Mouse (Mus musculus): ENCODE data around the gene Ky.

Gene Ky

DNA sequence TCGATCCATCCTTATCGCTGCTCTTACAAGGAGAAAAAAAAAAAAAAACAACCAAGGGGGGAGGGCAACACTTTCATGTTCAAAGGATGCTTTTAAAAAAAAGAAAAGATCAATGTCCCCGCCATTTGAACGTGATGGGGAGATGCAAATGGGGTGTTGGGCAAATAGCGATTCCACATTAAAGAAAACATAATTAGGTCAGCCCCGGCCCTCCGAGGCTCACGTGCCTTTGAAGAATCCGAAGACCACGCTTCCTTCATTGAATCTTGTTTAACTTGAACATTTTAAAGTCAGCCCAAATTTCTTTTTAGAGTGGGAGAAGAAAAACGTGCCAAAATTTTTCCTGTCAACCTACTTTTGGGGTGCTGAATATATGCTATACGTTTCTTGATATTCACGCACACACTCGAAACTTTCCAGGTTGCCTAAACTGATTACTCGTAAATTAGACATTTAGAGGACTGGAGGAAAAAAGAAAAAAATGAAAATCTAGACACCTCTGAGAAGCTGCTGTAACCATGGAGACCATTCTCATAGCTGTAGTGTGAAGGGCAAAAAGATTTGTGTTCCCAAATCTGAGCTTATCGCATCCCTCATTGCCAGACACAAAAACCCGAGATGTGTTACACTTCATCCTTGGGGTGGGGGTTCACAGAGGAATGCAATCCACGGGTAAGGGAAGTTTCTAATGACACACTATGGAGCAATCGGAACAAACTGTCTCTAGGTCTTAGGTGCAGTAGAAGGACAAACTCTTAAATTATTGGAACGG lies 40.9 kb downstream of the Ky start:
- ATAC-seq (ENCODE audit: insufficient number of reproducible peaks, low FRiP score, low TSS enrichment) = no peak

DNA sequence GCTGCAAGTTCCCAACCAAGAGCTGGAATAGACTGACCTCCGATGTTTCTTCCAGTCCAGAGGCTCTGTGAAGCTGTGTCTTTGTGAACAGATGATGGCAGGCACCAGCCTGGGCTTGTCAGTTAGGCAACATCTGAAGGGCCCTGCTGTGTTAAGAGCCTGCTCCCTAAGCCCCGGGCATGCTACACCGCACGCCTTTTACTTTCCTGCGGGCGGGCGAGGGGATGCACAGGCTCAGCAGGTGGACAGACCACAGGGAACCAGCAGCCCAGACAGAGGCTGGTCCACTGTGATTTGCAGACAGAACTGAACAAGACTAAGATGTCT lies 41.4 kb downstream of the Ky start:
- no peak for ATAC-seq (ENCODE audit: insufficient number of reproducible peaks, low FRiP score, low TSS enrichment)

DNA sequence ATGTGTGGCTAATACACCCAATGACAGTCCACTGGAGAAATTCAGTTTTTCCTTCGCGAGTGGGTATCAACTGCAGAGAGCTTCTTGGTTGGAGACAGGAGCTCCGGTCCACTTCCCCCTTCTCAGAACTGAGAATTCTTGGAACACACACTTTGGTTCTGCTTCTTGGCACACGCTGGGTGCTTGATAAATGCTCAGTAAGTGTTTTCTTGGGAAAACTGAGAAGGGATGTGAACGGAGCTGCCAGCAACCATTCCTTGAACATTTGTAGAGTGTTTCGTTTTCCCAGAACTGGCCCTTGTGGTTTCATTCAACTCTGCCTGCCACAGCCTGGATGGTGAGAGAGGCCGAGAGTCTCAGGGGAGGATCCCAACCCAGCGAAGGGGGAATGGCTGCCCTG lies 43.7 kb downstream of the Ky start:
- no peak for ATAC-seq (ENCODE audit: insufficient number of reproducible peaks, low FRiP score, low TSS enrichment)

DNA sequence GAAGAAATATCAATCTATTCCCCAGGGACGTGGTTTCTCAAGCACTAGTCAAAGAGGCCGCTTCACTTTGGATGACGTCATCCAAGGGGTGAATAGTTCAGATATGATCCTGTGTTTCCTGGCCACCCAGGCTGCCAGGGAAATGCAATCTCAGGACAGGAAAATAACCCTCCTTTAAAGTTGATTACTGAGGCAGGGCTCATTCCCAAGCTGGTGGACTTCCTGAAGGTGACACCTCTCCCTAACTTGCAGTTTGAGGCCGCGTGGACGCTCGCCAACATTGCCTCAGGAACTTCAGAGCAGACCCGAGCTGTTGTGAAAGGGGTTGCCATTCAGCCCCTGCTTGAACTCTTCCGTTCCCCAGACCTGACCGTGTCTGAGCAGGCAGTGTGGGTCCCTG lies 46.2 kb downstream of the Ky start:
- no peak for ATAC-seq (ENCODE audit: insufficient number of reproducible peaks, low FRiP score, low TSS enrichment)

DNA sequence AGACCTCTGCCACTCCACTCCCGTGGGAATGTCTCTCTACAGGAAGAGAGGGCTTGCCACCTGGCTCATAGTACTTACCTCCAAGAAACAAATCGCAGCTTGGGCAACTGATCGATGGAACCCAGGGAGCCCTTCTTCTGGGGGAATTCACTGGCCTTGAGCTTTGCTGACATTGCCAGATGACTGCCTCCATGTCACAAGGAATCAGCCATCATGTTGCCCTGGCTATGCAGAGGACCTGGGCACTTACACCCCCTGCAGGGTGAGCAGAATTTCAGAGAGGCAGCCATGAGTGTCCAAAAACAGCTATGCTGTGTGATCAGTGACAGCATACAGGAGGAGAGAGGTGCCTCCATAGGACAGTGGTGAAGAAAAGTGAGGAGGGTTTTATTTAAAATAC lies 48.2 kb downstream of the Ky start:
- no peak for ATAC-seq (ENCODE audit: insufficient number of reproducible peaks, low FRiP score, low TSS enrichment)

DNA sequence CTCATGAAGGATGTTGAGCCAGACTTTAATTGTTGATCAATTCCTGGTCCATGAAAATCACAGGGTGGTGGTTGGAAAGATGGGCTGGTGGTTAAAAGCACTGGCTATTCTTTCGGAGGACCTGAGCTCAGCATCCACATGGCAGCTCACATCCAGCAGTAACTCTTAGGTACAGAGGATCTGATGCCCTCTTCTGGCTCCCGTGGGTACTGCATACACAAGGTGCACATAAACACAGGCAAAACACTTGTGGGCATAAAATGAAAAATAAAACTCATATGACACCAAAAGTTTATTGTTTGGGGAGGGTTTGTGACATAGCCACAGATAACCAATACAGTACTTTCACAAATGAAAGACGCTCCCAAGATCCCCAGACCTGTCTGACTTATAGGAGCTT lies 52.9 kb downstream of the Ky start:
- no peak for ATAC-seq (ENCODE audit: insufficient number of reproducible peaks, low FRiP score, low TSS enrichment)

DNA sequence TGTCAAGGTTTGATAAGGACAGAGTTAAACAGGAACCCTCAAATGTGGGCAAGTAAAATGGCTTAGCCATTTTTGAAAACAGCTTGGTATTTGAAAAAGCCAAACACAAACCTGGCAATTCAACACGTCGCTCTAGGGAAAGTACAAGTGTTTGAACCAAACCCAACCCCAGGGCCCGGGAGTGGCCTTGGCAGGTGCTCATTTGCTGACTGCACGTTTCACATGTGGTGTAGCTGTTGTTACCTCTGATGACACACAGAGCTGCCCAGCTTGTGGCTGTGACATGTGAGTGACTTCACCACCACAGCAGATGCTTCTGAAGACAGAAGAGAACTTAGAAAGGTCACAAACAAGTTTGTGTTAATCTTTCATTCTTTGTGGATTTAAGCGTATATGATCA lies 67.3 kb downstream of the Ky start:
- no peak for ATAC-seq (ENCODE audit: insufficient number of reproducible peaks, low FRiP score, low TSS enrichment)

DNA sequence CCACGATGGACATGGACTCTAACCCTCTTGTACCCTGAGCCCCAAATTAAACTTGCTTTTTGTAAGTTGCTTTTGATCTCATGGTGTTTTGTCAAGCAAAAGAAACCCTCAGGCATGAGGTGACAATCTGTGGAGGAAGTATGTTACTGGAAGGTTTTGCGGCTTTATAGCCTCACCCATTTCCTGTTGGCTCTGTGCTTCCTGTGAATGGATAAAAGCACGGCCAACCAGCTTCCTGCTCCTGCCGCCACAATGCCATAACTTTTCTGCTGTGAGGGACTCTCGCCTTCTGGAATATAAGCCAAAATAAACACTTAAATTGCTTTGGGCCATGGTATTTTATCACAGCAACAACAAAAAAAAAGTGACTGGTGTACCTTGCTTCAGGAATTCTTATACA lies 71.9 kb downstream of the Ky start:
- ATAC-seq (ENCODE audit: insufficient number of reproducible peaks, low FRiP score, low TSS enrichment) = no peak

DNA sequence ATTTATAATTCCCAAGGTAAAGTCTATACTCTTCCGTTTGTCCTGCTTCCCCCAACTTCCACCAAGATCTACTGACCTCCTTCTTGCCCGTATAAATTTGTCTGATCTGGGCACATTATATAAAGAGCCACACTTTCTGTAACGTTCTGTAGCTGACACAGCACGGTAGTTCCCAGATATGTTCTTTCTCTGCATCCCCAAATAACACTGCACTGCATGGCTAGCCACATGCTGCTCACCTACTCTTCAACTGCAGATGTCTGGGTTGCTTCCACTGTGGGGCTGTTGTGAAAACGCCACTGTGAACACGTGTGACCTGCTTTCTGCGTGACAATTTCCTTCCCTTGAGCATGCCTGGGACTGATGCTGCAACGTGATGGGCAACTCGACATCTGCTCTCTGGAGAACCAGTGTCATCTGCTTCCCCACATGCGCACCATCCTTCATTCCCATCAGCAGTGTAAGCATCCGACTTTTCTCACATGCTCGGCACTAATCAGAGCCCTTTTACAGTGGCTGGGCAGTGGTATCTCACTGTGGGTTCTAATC lies 76.4 kb downstream of the Ky start:
- ATAC-seq (ENCODE audit: insufficient number of reproducible peaks, low FRiP score, low TSS enrichment) = no peak

DNA sequence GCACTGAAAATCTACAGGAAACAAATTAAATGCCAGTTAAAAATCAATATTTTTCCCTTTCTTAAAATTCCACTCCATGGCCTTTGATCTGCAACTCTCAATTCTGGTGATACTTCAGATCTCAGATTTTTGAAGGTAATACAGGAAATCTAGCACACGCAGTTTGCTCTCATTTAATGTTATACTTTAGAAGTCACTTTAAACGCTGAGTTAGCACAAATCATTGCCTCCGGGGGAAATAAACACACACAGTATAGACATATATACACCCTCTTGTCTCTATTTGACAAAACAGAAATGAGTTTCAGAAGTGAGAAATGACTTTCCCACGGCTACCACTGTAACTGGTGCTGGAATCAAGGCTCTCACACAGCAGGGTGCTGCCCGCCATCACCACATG lies 81.8 kb downstream of the Ky start:
- no peak for ATAC-seq (ENCODE audit: insufficient number of reproducible peaks, low FRiP score, low TSS enrichment)

DNA sequence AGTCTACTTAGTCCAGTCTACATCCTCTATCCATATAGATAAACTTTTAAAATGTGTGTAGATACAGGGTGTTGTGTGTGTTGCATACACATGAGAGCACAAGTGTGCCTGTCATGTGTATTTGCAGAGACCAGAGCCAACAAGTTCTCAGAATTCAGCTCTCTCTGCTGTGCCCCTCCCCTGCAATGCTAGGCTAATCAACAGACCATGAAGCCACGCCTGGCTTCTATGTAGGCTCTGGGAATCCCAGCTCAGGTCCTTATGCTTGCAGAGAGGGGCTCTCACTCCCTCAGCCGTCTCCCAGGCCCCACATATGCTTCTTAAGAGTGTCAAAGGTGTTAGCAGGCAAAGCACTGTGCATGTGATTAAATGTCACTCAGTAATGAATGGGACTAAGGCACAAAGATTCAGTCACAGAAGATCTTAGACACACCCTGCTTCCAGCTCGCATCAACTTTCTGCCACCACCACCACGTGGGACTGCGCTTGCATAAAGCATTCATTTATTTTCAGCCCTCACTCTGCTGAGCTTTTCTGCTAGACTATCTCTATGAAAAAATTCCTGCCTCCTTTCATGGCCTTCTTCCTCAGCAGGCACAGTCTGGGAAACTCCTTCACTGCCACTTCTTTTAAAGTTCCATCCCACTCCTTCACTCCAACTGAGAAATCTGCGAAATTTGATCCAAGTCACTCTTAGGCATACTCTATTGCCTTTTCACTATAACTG lies 89.3 kb downstream of the Ky start:
- no peak for ATAC-seq (ENCODE audit: insufficient number of reproducible peaks, low FRiP score, low TSS enrichment)

All from cerebellum, adult (tissue).